Mouse (Mus musculus) ES-Bruce4 (cell line): Measurements from ENCODE around the gene Pbx1.

ENCODE experiments used
- CTCF ChIP-seq: IDR thresholded peaks from one replicate; pipeline ENCODE4 v1.8.1; 2011; ENCODE audit warnings: low read depth, low read length
- EP300 ChIP-seq: IDR thresholded peaks from 2 replicates; pipeline ENCODE4 v1.6.1; 2011; ENCODE audit warnings: low read depth, low read length; ENCODE audit not compliant: insufficient read depth
- POLR2A ChIP-seq: IDR thresholded peaks from one replicate; pipeline ENCODE4 v1.8.1; 2011; ENCODE audit warnings: low read length; ENCODE audit not compliant: insufficient read depth

DNA sequence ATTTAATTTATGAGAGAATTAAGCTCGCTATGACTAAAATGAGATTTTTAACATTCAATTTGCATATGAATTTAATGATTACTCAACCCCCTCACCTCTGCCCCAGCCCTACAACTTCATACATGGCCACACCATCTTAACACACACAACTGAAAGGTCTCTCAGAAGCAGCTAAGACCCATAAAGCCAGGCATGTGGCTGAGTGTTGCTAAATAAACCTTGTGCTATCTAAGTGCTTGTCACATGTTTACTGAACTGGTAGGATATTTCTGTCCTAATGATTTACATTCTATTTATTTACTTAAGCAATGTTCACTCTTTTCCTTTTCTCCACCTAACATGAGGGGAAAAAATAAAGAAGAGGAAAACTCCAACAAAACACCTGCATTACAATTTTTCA is 253.5 kb downstream of the Pbx1 start:
- TF ChIP-seq POLR2A, result no peak
- no peak for TF ChIP-seq CTCF
- TF ChIP-seq EP300, result no peak
